Mouse (Mus musculus): ENCODE data around the gene Spef2.

GRCm38 (mm10) chr15:9535200-9535599 is 213.5 kb downstream of the Spef2 start:
- TF ChIP-seq GATA1 (IDR thresholded peaks at IDR 0.05; ENCODE audit: borderline replicate concordance, low read length): no peak
- TF ChIP-seq FLI1 (IDR thresholded peaks at IDR 0.05; ENCODE audit: low read length): no peak

All from megakaryocyte, embryonic 14.5 days (primary cell).